Mouse (Mus musculus) ES-Bruce4 (cell line): ENCODE results near the gene Cog6.

Experiments
- CTCF ChIP-seq: IDR thresholded peaks from one replicate; pipeline ENCODE4 v1.8.1; 2011; ENCODE audit warnings: low read depth, low read length
- EP300 ChIP-seq: IDR thresholded peaks from 2 replicates; pipeline ENCODE4 v1.6.1; 2011; ENCODE audit warnings: low read depth, low read length; ENCODE audit not compliant: insufficient read depth

- TF ChIP-seq CTCF (no peak), EP300 (no peak)
Measured at GRCm38 (mm10) chr3:52940832-52941468, 76.1 kb downstream of the Cog6 start.
